Mouse (Mus musculus): Measurements from ENCODE around the gene Nedd9. TPM values are rescaled to one million over a fixed set of nuclear protein-coding genes. Genes with fewer than 3 reads are reported as not detected.

Nedd9 gene
- polyA plus RNA-seq, 1 experiment from 2014 or later, result 23.8 TPM

- no peak for ATAC-seq (ENCODE audit: insufficient read depth, low FRiP score, low read depth)
- Histone ChIP-seq H3K4me1 (peaks cover 4% of the 10 kb centered on the region; the same call in 1 of the 2 replicates), H3K36me3 (no peaks in the 10 kb centered on the region), H3K9ac (no peak overlapping the region), H3K4me2 (no peak overlapping the region), H3K9me3 (no peaks in the 10 kb centered on the region), H3K27ac (peak overlapping the region; percentile 56; the same call in 1 of the 2 replicates), H3K27me3 (replicated peaks) (no peaks in the 10 kb centered on the region), H3K4me3 (replicated peaks) (no peak overlapping the region)
- 82% methylated on average over 7 of the region's 7 CpGs for WGBS
Observed at GRCm38 (mm10) chr13:41345756-41346155, 141.4 kb downstream of the Nedd9 start.

GRCm38 (mm10) chr13:41345306-41345705 is 141.9 kb downstream of the Nedd9 start:
- 50% methylated on average over 6 of the region's 6 CpGs for WGBS
- H3K4me3 ChIP-seq (replicated peaks), result no peak overlapping the region
- H3K9ac ChIP-seq, result no peak overlapping the region
- peaks cover 4% of the 10 kb centered on the region; the same call in 1 of the 2 replicates for H3K4me1 ChIP-seq
- no peaks in the 10 kb centered on the region for H3K27me3 ChIP-seq (replicated peaks)
- no peak; the same call in 1 of the 2 replicates for ATAC-seq (ENCODE audit: insufficient read depth, low FRiP score, low read depth)
- H3K9me3 ChIP-seq, result no peaks in the 10 kb centered on the region
- peak overlapping the region; percentile 28; the same call in 1 of the 2 replicates for H3K27ac ChIP-seq
- H3K4me2 ChIP-seq, result no peak overlapping the region
- no peaks in the 10 kb centered on the region for H3K36me3 ChIP-seq

GRCm38 (mm10) chr13:41343887-41344266 is 143.3 kb downstream of the Nedd9 start:
- Histone ChIP-seq H3K27me3 (replicated peaks) (no peaks in the 10 kb centered on the region), H3K9me3 (no peaks in the 10 kb centered on the region), H3K4me2 (no peak overlapping the region), H3K4me3 (replicated peaks) (no peak overlapping the region), H3K9ac (no peak overlapping the region), H3K27ac (peak overlapping the region; percentile 67), H3K4me1 (peaks cover 10% of the 10 kb centered on the region), H3K36me3 (no peaks in the 10 kb centered on the region)
- WGBS, result 50% methylated on average over 3 of the region's 3 CpGs
- ATAC-seq (ENCODE audit: insufficient read depth, low FRiP score, low read depth), result no peak

- Histone ChIP-seq H3K27ac (peak overlapping the region; percentile 67), H3K4me2 (0 out of 2 replicates have a peak overlapping the region, but pooled peaks have one; percentile 9), H3K9ac (no peak overlapping the region), H3K27me3 (replicated peaks) (no peaks in the 10 kb centered on the region), H3K36me3 (no peaks in the 10 kb centered on the region), H3K4me1 (peaks cover 10% of the 10 kb centered on the region), H3K9me3 (no peaks in the 10 kb centered on the region), H3K4me3 (replicated peaks) (no peak overlapping the region)
- ATAC-seq (ENCODE audit: insufficient read depth, low FRiP score, low read depth), result peak; percentile 49
- 32% methylated on average over 3 of the region's 3 CpGs for WGBS
Observed at GRCm38 (mm10) chr13:41343163-41343886, 143.8 kb downstream of the Nedd9 start.

- peaks cover 3% of the 10 kb centered on the region; the same call in 1 of the 2 replicates for H3K36me3 ChIP-seq
- H3K4me2 ChIP-seq, result no peak overlapping the region
- 89% methylated on average over 9 of the region's 9 CpGs for WGBS
- H3K9ac ChIP-seq, result no peak overlapping the region
- H3K4me1 ChIP-seq, result peaks cover 10% of the 10 kb centered on the region
- no peaks in the 10 kb centered on the region for H3K27me3 ChIP-seq (replicated peaks)
- ATAC-seq (ENCODE audit: insufficient read depth, low FRiP score, low read depth), result no peak
- no peaks in the 10 kb centered on the region for H3K9me3 ChIP-seq
- H3K4me3 ChIP-seq (replicated peaks), result no peak overlapping the region
- no peak overlapping the region for H3K27ac ChIP-seq
Observed at GRCm38 (mm10) chr13:41341422-41341821, 145.7 kb downstream of the Nedd9 start.

GRCm38 (mm10) chr13:41339653-41340351 is 147.4 kb downstream of the Nedd9 start:
- 66% methylated on average over 22 of the region's 22 CpGs for WGBS
- peaks cover 12% of the 10 kb centered on the region for H3K4me1 ChIP-seq
- H3K9me3 ChIP-seq, result no peaks in the 10 kb centered on the region
- no peak overlapping the region for H3K9ac ChIP-seq
- peak overlapping the region; percentile 8; the same call in 1 of the 2 replicates for H3K4me2 ChIP-seq
- no peak overlapping the region for H3K4me3 ChIP-seq (replicated peaks)
- peaks cover 3% of the 10 kb centered on the region; the same call in 1 of the 2 replicates for H3K36me3 ChIP-seq
- no peaks in the 10 kb centered on the region for H3K27me3 ChIP-seq (replicated peaks)
- H3K27ac ChIP-seq, result peak overlapping the region; percentile 67
- no peak for ATAC-seq (ENCODE audit: insufficient read depth, low FRiP score, low read depth)

GRCm38 (mm10) chr13:41339195-41339594 is 148.0 kb downstream of the Nedd9 start:
- no peaks in the 10 kb centered on the region for H3K9me3 ChIP-seq
- no peaks in the 10 kb centered on the region for H3K27me3 ChIP-seq (replicated peaks)
- no peak overlapping the region for H3K9ac ChIP-seq
- no peak for ATAC-seq (ENCODE audit: insufficient read depth, low FRiP score, low read depth)
- no peak overlapping the region for H3K4me3 ChIP-seq (replicated peaks)
- H3K4me2 ChIP-seq, result no peak overlapping the region
- peak overlapping the region; percentile 67 for H3K27ac ChIP-seq
- H3K4me1 ChIP-seq, result peaks cover 18% of the 10 kb centered on the region
- peaks cover 3% of the 10 kb centered on the region; the same call in 1 of the 2 replicates for H3K36me3 ChIP-seq
- 63% methylated on average over 5 of the region's 5 CpGs for WGBS

GRCm38 (mm10) chr13:41337407-41337806 is 149.8 kb downstream of the Nedd9 start:
- peaks cover 19% of the 10 kb centered on the region for H3K4me1 ChIP-seq
- H3K36me3 ChIP-seq, result peaks cover 3% of the 10 kb centered on the region; the same call in 1 of the 2 replicates
- no peak overlapping the region for H3K27ac ChIP-seq
- 95% methylated on average over 2 of the region's 2 CpGs for WGBS
- H3K4me2 ChIP-seq, result no peak overlapping the region
- H3K27me3 ChIP-seq (replicated peaks), result no peaks in the 10 kb centered on the region
- no peak for ATAC-seq (ENCODE audit: insufficient read depth, low FRiP score, low read depth)
- H3K4me3 ChIP-seq (replicated peaks), result no peak overlapping the region
- H3K9ac ChIP-seq, result no peak overlapping the region
- H3K9me3 ChIP-seq, result no peaks in the 10 kb centered on the region

- Histone ChIP-seq H3K27me3 (replicated peaks) (no peaks in the 10 kb centered on the region), H3K4me2 (no peak overlapping the region), H3K36me3 (peaks cover 3% of the 10 kb centered on the region; the same call in 1 of the 2 replicates), H3K9ac (no peak overlapping the region), H3K27ac (peak overlapping the region; percentile 74), H3K9me3 (no peaks in the 10 kb centered on the region), H3K4me1 (peaks cover 19% of the 10 kb centered on the region), H3K4me3 (replicated peaks) (no peak overlapping the region)
- ATAC-seq (ENCODE audit: insufficient read depth, low FRiP score, low read depth), result no peak; the same call in 1 of the 2 replicates
- WGBS, result 38% methylated on average over 6 of the region's 6 CpGs
Observed at GRCm38 (mm10) chr13:41336260-41336659, 150.9 kb downstream of the Nedd9 start.

- peaks cover 3% of the 10 kb centered on the region; the same call in 1 of the 2 replicates for H3K36me3 ChIP-seq
- no peaks in the 10 kb centered on the region for H3K9me3 ChIP-seq
- peak overlapping the region; percentile 74 for H3K27ac ChIP-seq
- H3K4me2 ChIP-seq, result no peak overlapping the region
- peaks cover 19% of the 10 kb centered on the region for H3K4me1 ChIP-seq
- peak; percentile 38 for ATAC-seq (ENCODE audit: insufficient read depth, low FRiP score, low read depth)
- no peak overlapping the region for H3K4me3 ChIP-seq (replicated peaks)
- H3K9ac ChIP-seq, result no peak overlapping the region
- no peaks in the 10 kb centered on the region for H3K27me3 ChIP-seq (replicated peaks)
- WGBS, result 73% methylated on average over 5 of the region's 5 CpGs
Observed at GRCm38 (mm10) chr13:41335767-41336166, 151.4 kb downstream of the Nedd9 start.

- no peaks in the 10 kb centered on the region for H3K27me3 ChIP-seq (replicated peaks)
- H3K4me2 ChIP-seq, result no peak overlapping the region
- no peak overlapping the region for H3K9ac ChIP-seq
- peaks cover 3% of the 10 kb centered on the region; the same call in 1 of the 2 replicates for H3K36me3 ChIP-seq
- peaks cover 15% of the 10 kb centered on the region for H3K4me1 ChIP-seq
- 75% methylated on average over 5 of the region's 5 CpGs for WGBS
- peak overlapping the region; percentile 22; the same call in 1 of the 2 replicates for H3K27ac ChIP-seq
- no peak for ATAC-seq (ENCODE audit: insufficient read depth, low FRiP score, low read depth)
- no peak overlapping the region for H3K4me3 ChIP-seq (replicated peaks)
- no peaks in the 10 kb centered on the region for H3K9me3 ChIP-seq
Observed at GRCm38 (mm10) chr13:41334641-41335000, 152.5 kb downstream of the Nedd9 start.

Data from stomach, embryonic 15.5 days (tissue).